Mouse (Mus musculus): ENCODE results near the gene Adamts6.

DNA sequence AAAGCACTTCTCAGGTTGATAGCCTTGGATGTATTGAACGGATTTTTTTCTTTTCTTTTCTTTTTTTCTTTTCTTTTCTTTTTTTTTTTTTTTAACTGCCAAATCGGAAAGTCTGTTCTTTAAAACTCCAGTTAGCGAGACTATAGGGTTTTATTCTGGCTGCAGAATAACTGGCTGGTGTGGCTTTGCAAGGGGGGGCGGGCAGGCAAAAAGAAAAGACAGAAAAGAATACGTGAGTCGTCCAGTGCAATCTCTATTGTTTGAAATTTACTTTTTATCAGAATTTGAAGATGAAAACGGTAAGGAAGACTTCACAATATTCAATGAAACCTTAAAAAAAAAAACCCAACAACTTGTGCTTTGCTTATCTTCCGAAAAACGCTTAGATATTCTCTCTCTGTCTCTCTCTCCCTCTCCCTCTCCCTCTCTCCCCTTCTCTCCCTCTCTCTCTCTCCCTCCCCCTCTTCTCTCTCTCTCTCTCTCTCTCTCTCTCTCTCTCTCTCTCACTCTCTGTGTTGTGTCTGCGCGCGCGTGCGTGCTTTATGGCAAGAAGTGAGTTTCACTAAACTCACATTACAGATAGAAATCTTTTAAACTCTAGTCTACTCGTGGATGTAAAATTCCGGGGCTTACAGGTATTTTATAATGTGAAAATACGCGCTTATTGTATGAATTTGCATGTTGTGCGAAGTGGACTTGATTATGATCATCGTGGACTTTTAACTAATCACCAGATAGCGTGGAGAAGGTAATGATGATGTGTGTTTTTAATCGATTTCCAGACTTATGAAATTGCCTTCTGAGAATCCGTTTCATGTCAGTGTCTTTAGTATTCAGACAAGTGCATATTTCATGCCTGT, at the start of gene Adamts6:
- TF ChIP-seq USF1 (IDR thresholded peaks at IDR 0.05; ENCODE audit: low read depth) (no peak), MYOD1 (IDR thresholded peaks at IDR 0.05; ENCODE audit: control insufficient read depth, insufficient read length, low read depth) (no peak), CTCF (IDR thresholded peaks at IDR 0.05; ENCODE audit: control insufficient read depth, insufficient read depth, insufficient read length) (no peak), CEBPB (IDR thresholded peaks at IDR 0.05; ENCODE audit: low read depth) (no peak), MYOG (IDR thresholded peaks at IDR 0.05; ENCODE audit: control insufficient read depth, extremely low read depth, insufficient read length) (no peak), MAX (IDR thresholded peaks at IDR 0.05) (no peak)
